Mouse (Mus musculus): Measurements from ENCODE around the gene Acsl6.
A peak's percentile ranks its signal among the peaks of the same experiment; 100 is the strongest.

Acsl6 gene

GRCm38 (mm10) chr11:54307139-54307816 lies 3.7 kb downstream of the Acsl6 start:
- DNase-seq (ENCODE audit: low spot score): peak; percentile 37

GRCm38 (mm10) chr11:54310588-54310987 lies 7.0 kb downstream of the Acsl6 start:
- no peak for DNase-seq (ENCODE audit: low spot score)

GRCm38 (mm10) chr11:54312021-54312420 lies 8.4 kb downstream of the Acsl6 start:
- DNase-seq (ENCODE audit: low spot score): peak; percentile 31

- no peak for DNase-seq (ENCODE audit: low spot score)
These were observed 9.0 kb downstream of the Acsl6 start for GRCm38 (mm10) chr11:54312603-54313002.

GRCm38 (mm10) chr11:54313391-54314360 lies 10.1 kb downstream of the Acsl6 start:
- peak; percentile 29 for DNase-seq (ENCODE audit: low spot score)

- peak; percentile 14 for DNase-seq (ENCODE audit: low spot score)
These were observed 11.1 kb downstream of the Acsl6 start for GRCm38 (mm10) chr11:54314740-54315139.

- DNase-seq (ENCODE audit: low spot score): no peak
These were observed 11.7 kb downstream of the Acsl6 start for GRCm38 (mm10) chr11:54315336-54315735.

- DNase-seq (ENCODE audit: low spot score): no peak
These were observed 13.8 kb downstream of the Acsl6 start for GRCm38 (mm10) chr11:54317361-54317760.

- DNase-seq (ENCODE audit: low spot score): no peak
These were observed 14.2 kb downstream of the Acsl6 start for GRCm38 (mm10) chr11:54317795-54318194.

GRCm38 (mm10) chr11:54321802-54322532 lies 18.4 kb downstream of the Acsl6 start:
- DNase-seq (ENCODE audit: low spot score): no peak

GRCm38 (mm10) chr11:54331463-54332183 lies 28.0 kb downstream of the Acsl6 start:
- DNase-seq (ENCODE audit: low spot score): no peak

- no peak for DNase-seq (ENCODE audit: low spot score)
These were observed 32.6 kb downstream of the Acsl6 start for GRCm38 (mm10) chr11:54336165-54336707.

GRCm38 (mm10) chr11:54343703-54344102 lies 40.1 kb downstream of the Acsl6 start:
- no peak for DNase-seq (ENCODE audit: low spot score)

GRCm38 (mm10) chr11:54351704-54352103 lies 48.1 kb downstream of the Acsl6 start:
- no peak for DNase-seq (ENCODE audit: low spot score)

- DNase-seq (ENCODE audit: low spot score): no peak
These were observed 49.6 kb downstream of the Acsl6 start for GRCm38 (mm10) chr11:54353121-54353576.

- no peak for DNase-seq (ENCODE audit: low spot score)
These were observed 51.3 kb downstream of the Acsl6 start for GRCm38 (mm10) chr11:54354595-54355563.

- peak; percentile 24 for DNase-seq (ENCODE audit: low spot score)
These were observed 52.0 kb downstream of the Acsl6 start for GRCm38 (mm10) chr11:54355564-54355955.

- DNase-seq (ENCODE audit: low spot score): peak; percentile 31
These were observed 53.1 kb downstream of the Acsl6 start for GRCm38 (mm10) chr11:54356676-54357075.

GRCm38 (mm10) chr11:54372553-54372952 lies 69.0 kb downstream of the Acsl6 start:
- DNase-seq (ENCODE audit: low spot score): no peak

- no peak for DNase-seq (ENCODE audit: low spot score)
These were observed 86.8 kb downstream of the Acsl6 start for GRCm38 (mm10) chr11:54390386-54390785.
